Mouse (Mus musculus) gonadal fat pad, adult 2 months (tissue): ENCODE measurements at regions not wholly inside any gene's neighbourhood (a gene's known extent, or its start where the extent isn't known, plus 50 kb on each side); places are given as distances from the start of the nearest gene placed in this dataset.

ENCODE experiments used
- DNase-seq: peaks from one replicate; pipeline ENCODE4 v3.0.0-alpha.2; 2012; ENCODE audit warnings: low read depth

DNA sequence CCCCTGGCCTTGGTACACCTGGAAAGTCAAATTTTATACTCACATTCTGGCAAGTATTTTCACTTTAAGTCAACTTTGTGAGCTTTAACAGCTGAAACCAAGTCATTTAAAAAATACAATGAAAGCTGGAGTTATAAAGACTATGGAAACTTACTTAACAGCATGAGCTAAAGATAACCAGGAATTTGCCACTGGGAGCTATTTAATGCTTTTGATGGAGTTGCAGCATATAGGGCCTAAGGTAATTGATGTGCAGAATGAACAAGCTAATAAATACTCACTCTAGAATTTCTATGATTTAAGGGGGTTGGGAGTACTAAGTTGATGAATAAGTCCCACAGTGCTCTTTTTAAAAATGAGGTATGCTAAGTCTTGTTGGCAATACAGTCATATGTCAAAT is 463.5 kb upstream of the Dmac1 start:
- DNase-seq: no peak

DNA sequence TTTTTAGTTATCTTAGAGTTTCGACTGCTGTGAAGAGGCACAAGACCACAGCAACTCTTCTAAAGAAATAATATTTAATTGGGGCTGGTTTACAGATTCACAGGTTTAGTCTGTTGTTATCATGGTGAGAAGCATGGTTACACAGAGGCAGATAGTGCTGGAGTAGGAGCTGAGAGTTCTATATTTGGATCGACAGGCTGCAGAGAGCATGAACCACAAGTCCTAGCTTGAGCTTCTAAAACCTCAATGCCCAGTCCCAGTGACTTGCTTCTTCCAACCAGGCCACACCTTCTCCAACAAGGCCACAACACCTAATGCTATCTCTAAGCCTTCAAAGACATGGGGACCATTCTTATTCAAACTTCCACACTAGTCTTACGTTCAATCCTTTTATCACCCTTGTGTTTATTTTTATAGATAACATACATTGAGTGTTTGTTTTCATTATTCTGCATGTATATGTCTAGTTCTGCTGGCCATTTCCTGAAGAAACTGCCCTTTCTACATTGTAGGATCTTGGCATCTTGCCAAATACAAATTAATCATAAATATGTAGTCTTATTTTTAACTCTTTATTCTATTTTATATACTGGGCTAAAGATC is 452.8 kb upstream of the Dmac1 start:
- DNase-seq: no peak

DNA sequence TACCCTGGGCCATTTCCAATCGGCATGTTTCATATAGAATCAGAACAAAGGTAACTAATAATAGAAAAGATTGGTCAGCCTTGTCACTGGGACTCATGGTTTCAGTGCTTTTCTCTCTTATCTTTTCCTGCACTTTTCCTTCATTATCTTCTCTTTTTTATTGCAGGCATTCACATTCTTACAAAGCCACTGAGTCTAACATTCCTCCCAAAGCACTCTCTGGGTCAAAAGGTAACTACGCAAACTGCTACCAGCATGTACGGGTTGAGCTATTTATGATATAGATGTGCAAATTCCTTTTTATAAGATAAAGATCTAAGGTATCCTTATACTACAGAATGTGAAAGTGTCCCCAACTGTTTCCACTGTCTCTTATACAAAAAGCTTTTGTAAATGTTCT is 436.5 kb upstream of the Dmac1 start:
- no peak for DNase-seq

DNA sequence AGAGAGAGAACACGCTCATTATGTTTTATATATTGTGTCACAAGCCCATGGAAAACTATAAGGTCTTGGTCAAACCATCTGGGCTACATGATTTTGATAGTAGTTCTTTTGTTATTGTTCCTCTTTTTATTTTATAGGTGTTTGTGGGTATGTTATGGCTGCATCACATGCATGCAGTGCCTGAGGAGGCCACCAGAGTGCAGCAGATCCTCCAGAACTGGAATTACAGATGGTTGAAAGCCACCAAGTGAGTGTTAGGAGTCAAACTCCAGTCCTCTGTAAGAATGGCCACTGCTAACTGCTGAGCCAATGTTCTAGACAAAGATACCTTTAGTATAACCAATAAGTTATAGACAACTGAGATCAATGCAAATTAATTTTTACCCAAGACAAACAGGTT is 435.9 kb upstream of the Dmac1 start:
- DNase-seq: no peak

DNA sequence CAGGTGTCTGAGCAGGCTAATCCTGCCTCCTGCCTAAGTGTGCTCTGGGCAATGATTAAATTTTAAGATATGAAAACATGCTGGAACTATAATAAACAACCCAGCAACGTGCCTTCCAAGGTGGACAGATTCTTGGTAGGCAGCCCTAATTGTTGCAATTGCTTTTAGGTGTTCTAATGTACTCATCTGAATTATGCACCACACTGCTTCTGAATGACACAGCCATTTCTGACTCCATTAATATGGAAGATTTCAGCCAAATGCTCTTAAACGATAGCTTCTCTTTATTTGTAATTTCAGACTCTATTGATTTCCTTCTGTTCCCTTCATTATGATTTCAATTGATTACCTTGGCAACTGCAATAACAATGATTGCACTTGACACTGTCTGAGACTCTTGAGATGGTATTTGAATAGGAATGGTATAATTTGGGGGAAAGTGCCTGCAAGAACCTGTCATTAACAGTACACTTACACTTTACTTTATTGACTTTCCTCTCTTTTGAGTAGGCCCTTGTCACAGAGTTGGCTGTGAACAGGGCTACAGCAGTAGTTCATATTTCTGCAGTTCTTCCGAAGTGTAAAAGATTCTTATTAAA is 422.8 kb upstream of the Dmac1 start:
- no peak for DNase-seq

DNA sequence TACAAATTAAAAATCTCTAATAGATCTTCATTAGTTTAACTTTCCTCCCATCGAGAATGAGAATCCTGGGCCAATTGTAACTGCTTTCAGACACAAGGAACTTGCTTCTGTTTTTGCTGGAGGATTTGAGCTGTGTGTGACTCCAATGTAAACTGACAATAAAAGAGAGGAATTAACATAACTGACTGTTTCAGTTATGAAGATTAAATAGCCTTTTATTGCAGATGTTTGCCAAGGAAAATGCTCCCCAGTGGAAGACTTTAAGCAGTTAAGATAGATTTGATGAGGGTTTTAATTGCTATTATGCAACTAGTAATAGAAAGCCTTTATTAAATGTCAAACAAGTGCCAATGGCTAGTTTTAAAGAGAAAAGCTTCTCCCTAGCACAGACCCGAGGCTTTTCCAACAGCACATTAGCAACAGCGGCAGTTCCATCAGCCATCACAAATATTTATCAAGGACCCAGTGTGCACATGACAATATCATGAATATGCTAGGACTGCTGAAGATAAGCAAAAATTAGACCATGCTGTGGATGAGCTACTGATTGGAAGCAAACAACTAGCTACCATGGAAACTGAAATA is 398.6 kb upstream of the Dmac1 start:
- DNase-seq: no peak

DNA sequence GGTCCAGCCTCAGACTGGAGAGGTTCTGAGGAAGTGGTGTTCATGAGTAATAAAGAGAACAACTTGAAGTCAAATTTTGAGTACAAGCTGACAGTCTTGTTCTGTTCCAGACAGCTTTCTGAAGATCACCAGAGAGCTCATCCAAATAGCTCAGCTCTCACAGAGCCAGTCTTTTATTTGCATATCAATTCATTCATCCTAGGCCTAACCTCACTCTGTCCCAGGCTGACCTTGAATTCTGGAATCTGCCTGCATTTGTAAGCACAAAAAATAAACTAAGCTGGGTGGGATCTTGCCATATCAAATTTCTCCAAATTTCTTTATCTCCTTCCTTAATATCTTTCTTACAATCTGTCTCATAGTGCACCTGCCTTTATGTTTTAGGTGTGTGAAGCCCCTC is 362.9 kb upstream of the Dmac1 start:
- no peak for DNase-seq

DNA sequence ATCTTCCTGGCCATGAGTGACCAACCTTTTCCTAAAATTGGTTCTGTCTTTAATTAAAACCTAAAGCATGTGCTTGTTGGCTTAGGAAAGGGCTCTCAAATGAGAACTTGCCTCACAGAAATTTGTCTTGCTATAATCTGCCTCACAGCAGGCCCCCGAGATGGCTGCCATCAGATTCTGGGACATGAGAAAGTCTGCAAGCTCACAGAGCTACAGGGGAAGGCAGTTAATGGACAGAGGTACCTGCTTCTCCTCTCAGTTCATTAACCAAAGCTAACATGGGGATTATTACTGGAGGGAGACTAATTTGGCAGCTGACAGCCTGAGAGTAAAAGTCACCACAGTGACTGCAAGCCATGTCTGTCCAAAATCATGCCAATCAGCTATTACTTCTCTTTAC is 358.5 kb upstream of the Dmac1 start:
- DNase-seq: no peak

DNA sequence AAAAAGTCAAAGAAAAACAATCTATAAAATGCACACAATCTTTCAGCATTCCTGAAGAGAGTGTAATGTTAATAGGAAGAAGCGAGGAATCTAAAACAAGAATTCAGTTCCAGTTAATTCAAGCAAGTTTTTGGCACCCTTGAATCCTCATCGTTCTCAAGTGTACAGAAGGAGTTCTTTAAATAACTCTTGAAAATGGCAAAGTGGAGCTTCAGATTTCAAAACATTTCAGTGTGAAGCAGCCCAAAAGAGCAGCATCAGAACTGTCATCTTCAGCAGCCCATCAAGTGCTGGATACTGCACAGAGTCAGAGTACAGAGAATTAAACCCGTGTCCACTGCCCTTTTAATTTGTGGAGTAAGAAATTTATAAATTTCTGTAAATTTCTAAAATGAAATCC is 311.8 kb upstream of the Dmac1 start:
- no peak for DNase-seq

DNA sequence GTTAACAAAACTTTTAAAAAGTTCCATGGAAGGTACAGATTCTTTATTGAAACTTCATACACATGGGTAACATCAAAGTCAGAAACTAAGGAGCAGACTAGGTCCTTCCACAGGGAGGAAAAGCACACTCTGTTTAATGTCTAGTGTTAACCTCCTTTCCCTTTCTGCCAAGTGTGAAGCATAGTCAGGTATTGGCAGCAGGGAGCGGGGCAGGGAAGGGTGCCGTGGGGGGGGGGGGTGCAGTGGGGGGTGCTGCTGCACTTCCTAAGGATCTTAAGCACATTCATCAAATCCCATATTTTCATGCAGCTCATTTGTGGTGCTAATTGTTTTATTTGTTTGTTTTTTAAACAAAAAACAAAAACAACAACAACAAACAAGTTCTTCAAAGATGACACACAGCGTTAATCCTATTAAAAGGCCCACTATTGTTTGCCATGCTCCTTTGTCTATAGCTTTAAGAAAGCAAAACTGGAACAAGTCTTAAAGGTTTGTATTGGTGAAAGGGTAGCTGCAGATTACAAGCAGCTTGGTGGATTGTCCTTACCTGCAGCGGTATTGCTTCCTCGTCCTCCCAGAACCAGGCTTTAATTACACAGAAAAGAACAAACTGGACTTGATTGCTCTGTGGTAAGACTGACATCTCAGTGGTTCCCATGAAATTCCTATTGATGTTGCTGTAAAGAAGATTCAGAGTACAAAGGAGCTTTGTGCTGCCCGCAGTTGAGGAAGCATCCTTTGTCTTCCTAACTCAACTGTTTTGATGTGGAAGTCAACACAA is 310.2 kb upstream of the Dmac1 start:
- DNase-seq: no peak

DNA sequence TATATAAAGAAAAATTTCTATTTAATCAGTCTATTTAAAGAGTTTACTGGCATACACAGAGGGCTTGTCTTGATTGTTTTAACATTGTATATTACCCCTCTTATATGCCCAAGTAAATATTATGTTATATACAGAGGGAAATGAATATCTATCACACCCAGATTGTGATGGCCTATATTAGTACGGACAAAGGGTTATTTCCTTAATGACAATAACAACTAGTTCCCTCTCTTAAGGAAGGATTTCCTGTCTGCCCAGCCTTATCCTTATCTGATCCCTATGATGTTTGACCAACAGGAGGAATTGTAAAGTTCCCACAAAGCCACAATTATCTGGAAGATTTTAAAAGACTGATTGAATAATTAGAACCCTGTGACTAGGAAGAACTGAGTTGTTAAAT is 301.8 kb upstream of the Dmac1 start:
- no peak for DNase-seq

DNA sequence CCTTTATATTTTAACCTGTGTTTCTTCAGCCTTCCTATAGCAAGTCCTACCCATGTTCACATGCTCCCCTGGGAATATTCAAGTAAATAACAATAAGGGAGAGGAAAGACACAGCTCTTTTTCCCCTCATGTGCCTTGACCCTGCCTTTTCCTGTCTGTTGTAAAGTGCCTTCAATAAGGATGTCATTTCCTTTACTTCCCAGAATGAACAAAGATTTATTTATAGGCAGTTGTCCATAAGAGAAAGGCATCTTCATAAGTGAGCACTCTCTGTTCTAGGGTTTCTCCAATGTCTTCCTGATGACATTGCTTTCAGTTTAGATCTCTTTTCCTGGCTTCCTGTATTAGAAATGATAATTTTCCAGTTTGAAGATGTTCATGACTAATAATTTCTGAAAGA is 294.5 kb upstream of the Dmac1 start:
- no peak for DNase-seq

DNA sequence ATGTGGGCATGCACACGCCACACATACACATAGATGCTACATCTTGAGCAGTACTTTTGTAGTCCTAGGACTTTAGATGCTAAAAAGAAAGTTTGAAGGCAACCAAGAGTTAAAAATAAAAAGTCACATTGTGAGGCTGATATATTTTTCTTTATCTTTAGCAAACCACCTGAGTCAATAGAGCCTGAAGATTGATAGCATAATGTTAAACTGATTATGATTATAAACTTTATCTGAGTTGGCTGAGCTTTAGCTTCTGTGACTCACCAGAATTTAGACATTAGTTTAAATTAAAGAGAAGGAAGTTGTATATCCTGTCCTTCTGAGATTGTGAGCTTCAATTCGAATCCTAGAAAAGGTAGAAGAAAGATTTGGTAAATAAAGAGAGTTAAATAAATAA is 289.5 kb upstream of the Dmac1 start:
- DNase-seq: no peak

DNA sequence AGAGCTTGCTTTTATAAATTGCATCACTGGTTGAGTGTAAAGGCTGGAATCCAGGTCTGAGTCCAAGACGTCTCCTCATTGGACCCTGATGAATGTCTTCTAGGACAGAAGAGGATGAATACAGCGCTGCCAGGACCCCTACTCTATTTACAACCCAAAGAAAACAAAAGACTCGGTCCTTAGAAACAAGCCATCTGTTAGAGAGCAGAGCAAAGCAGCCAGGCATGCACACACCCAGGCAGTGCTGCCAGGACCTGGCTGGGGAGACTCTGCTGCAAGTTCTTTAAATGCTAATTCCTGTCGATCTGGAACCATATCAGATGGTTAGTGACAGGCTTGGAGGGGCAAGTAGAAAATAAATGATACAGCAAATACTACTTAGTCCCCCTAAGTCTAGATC is 284.4 kb upstream of the Dmac1 start:
- no peak for DNase-seq

DNA sequence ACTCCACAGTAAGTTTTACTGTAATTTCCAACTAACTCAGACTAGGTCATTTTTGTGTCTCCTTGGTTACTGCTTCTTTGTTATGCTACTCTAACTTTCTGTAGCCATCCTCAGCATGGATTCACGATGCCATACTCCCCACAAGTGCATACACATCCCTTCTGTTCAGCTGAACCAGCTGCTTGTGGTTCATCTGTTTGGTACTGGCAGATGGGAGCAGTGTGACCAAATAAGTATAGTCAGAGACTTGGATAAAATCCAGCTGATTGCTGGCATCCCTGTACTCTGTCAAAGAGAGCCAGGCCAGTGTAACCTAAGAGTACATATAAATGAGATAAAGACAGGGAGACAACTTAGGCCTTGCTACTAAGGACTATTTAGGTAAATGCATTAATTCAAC is 283.7 kb upstream of the Dmac1 start:
- no peak for DNase-seq

DNA sequence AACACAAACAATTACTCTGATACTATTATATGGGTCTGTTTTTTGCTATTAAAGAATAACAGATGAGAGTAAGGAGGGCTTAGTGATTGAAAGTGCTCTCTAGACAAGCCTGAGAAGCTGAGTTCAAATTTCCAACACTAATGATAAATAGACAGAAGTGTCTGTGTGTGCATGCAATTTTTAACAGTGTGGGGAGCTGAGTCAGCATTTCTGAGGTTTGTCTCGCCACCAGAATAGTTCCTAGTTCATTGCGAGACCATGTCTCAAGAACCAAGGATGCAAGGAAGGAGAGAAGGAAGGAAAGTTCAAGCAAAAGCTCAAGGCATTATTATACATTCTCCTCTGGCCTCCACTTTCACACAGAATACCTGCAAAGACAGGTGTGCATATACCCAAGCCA is 259.7 kb upstream of the Dmac1 start:
- DNase-seq: no peak

DNA sequence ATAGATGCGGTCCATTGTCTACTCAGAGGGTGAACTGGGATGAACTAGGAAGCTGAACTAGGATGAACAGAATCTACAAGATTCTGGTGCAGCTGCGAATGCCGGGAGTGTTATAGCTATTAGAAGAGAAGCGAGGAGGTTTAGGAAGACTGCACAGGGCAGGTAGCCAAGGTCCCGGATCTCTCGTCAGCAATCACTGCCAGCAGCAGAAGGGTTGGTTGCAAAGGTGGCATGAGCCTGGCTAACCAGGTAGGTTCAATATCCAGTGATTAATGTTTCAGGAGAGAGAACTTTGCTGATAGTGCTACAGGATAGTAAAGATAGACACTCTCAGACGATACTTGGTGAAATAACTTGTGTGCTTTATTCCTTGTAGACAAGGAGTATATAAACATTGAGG is 257.0 kb upstream of the Dmac1 start:
- no peak for DNase-seq

DNA sequence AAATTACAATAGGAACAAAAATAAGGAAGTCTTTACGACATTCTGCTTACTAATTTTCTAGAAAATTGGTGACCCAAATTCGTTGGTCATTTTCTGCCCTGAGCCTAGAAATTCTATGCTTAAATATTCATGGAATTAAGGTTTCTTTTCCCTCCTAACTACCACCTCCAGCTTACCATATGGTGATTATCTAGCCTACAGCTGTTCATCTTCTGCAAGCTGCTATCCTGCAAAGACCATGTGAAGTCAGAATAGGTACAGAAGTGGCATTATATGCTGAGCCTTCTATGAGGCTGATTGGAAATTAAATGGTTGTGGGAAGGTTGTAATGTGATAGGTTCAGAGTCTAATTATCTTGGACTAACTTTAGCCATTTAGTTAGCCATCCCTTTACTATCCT is 251.5 kb upstream of the Dmac1 start:
- no peak for DNase-seq

DNA sequence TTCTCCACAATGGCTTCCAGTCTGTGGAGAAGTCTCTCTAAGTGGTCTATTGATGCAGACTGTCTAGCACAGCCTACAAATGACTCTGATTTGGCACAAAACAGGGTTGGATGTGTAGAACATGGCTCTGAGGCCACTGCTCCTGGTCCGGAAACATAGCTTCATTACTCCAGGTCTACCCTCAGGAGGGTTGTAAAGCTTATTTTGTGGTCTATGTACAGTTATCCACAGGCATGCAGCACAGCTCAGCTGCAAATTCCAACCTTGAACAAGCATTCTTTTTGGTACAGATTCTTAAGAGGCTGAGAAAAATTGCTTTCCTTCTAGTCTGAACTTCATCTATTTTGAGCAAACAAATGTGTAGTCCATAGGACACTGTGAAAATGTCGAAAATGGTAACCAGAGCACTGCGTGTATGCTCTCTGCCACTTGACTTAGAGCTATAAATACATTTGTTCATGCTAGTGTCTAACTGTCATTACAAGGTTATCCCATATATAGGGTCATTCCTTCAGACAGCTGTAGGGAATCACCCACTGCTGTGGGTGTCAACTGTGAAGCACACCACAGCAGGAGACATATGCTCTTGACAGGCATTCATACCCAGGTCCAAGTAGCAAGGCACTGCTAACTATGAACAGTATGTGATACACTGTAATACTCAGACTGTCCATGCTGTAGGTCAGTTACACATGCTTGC is 239.5 kb upstream of the Dmac1 start:
- DNase-seq: no peak
